Mouse (Mus musculus) gastrocnemius, adult 18-20 months (tissue): ENCODE results near the gene Ezr. TPM values are rescaled to one million over a fixed set of nuclear protein-coding genes. Genes with fewer than 3 reads are reported as not detected.

Source experiments
- DNase-seq: peaks from one replicate; pipeline ENCODE4 v3.0.0; 2021; ENCODE audit warnings: low spot score
- total RNA-seq, 2 experiments: library from RNA; stranded (reverse); gene quantifications; 2 replicates each; pipeline ENCODE4 v1.2.3; 2021

The Ezr gene
- total RNA-seq, 2 experiments from 2014 or later: 1.1 to 2.4 TPM

- no peak for DNase-seq
Observed at GRCm38 (mm10) chr17:6769602-6770001, 13.0 kb downstream of the Ezr start.

GRCm38 (mm10) chr17:6768301-6768788 is 14.2 kb downstream of the Ezr start:
- DNase-seq: no peak

- no peak for DNase-seq
Observed at GRCm38 (mm10) chr17:6767771-6768170, 14.8 kb downstream of the Ezr start.

- DNase-seq: no peak
Observed at GRCm38 (mm10) chr17:6766823-6767222, 15.8 kb downstream of the Ezr start.

GRCm38 (mm10) chr17:6765886-6766285 is 16.7 kb downstream of the Ezr start:
- no peak for DNase-seq

GRCm38 (mm10) chr17:6764730-6765129 is 17.9 kb downstream of the Ezr start:
- no peak for DNase-seq

GRCm38 (mm10) chr17:6764227-6764593 is 18.4 kb downstream of the Ezr start:
- DNase-seq: no peak

GRCm38 (mm10) chr17:6763513-6764226 is 18.9 kb downstream of the Ezr start:
- no peak for DNase-seq

- DNase-seq: no peak
Observed at GRCm38 (mm10) chr17:6759717-6760292, 22.8 kb downstream of the Ezr start.

- DNase-seq: no peak
Observed at GRCm38 (mm10) chr17:6758845-6759244, 23.7 kb downstream of the Ezr start.

- no peak for DNase-seq
Observed at GRCm38 (mm10) chr17:6757902-6758301, 24.7 kb downstream of the Ezr start.

GRCm38 (mm10) chr17:6755873-6756272 is 26.7 kb downstream of the Ezr start:
- no peak for DNase-seq

- DNase-seq: no peak
Observed at GRCm38 (mm10) chr17:6755176-6755575, 27.4 kb downstream of the Ezr start.

GRCm38 (mm10) chr17:6752375-6752774 is 30.2 kb downstream of the Ezr start:
- DNase-seq: no peak

- DNase-seq: no peak
Observed at GRCm38 (mm10) chr17:6751221-6751859, 31.2 kb downstream of the Ezr start.

GRCm38 (mm10) chr17:6748779-6749464 is 33.7 kb downstream of the Ezr start:
- DNase-seq: no peak

- no peak for DNase-seq
Observed at GRCm38 (mm10) chr17:6747478-6747877, 35.1 kb downstream of the Ezr start.

GRCm38 (mm10) chr17:6746452-6747231 is 35.9 kb downstream of the Ezr start:
- DNase-seq: no peak

- DNase-seq: no peak
Observed at GRCm38 (mm10) chr17:6745975-6746374, 36.6 kb downstream of the Ezr start.

GRCm38 (mm10) chr17:6745503-6745902 is 37.1 kb downstream of the Ezr start:
- DNase-seq: no peak

GRCm38 (mm10) chr17:6744871-6745270 is 37.7 kb downstream of the Ezr start:
- DNase-seq: no peak
